Mouse (Mus musculus): ENCODE measurements around the gene B830017H08Rik. TPM values are rescaled to one million over a fixed set of nuclear protein-coding genes. Genes with fewer than 3 reads are reported as not detected.

The B830017H08Rik gene
- total and polyA plus RNA-seq, 2 experiments from 2014 or later, result 7.8 to 13.5 TPM

DNA sequence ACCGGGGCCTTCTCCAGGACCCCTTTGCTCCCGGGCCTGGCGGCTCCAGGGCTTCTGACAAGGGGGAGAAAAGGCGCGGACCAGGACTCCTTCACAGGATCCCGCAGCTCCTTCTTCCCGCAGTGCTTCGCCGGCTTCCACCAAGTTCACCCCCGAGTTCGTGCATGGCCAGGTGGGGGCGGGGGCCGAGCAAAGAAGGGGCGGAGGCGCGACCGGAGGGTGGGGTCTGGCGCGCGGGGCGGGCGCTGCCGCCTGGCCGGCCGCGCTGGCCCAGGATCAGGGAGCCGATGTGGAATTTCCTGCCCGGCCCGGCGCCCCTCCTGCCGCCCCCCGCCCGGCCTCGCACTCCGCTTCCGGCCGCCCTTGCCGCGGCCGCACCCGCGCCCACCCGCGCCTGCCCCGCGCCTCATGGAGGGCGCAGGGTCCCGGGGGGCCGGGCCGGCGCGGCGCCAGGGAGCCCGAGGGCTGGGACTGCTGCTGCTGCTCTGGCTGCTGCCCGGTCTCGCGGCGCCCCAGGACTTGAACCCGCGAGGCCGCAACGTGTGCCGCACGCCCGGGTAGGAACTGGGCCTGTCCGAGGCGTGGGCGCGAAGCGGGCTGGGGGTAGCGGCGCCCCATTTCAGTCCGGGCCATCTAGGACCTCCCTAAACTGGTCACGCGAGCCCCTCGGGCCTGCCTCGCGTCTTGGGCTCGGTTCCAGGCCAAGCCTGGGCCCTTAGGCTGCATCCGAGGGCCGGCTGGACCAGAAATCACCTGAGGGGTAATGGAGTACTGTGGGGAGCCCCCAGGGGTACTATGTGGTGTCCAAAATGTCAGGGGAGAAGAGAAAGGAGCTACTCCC, 35.7 kb upstream of the B830017H08Rik start, which contains the start of gene Scarf2:
Gene Scarf2, plus strand, starts transcription at position 312 of the 841 bp plus-strand sequence.
- no peak for TF ChIP-seq CTCF (IDR thresholded peaks at IDR 0.05)
- Histone ChIP-seq H3K36me3 (ENCODE audit: insufficient read depth, low read length) (peaks cover 4% of the 10 kb centered on the region; the same call in 1 of the 2 replicates), H3K9ac (replicated peaks; ENCODE audit: low read length, poor library complexity, severe bottlenecking) (peak within 1 kb of the TSS; percentile 52), H3K27me3 (ENCODE audit: insufficient read depth, low read length) (peaks cover 58% of the 10 kb centered on the region), H3K4me1 (ENCODE audit: insufficient read depth, low read length) (peaks cover 3% of the 10 kb centered on the region; the same call in 1 of the 2 replicates), H3K27ac (ENCODE audit: low read depth, low read length) (no peak within 1 kb of the TSS), H3K4me3 (ENCODE audit: low read depth, low read length) (peak within 1 kb of the TSS; percentile 50), H3K4me2 (ENCODE audit: low read depth, low read length, poor library complexity, severe bottlenecking) (peak within 1 kb of the TSS; percentile 97), H3K9me3 (ENCODE audit: low read length) (no peaks in the 10 kb centered on the region)
- 1% methylated on average over 67 of the region's 81 CpGs for WGBS
- DNase-seq (ENCODE audit: low spot score) (no peak), ATAC-seq (ENCODE audit: low FRiP score) (peak; percentile 27; the same call in 1 of the 2 replicates)

DNA sequence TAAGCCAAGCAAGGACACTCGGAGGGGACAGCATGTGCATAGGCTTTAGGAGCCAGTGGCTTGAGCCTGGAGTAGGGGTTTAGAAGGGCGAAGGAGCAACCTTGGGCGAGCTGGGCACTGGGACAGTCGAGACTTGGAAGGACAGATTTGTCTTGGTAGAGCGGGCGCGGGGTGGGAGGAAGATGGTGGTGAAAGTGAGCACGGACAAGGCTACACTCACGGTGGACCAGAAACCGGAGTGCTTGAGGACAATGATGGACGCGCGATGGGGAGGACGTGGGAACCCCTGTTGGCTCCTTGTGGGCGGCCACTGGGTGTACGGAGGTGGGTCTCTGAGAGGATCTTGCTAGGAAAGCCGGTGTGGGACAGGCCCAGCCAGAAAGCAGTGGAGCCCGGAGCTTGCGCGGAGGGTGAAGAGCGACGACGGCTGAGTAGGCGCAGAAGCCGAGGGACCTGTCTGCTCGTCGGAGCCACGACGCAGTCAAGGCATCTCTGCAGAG, 35.1 kb upstream of the B830017H08Rik start:
- peaks cover 64% of the 10 kb centered on the region for H3K27me3 ChIP-seq (ENCODE audit: insufficient read depth, low read length)
- H3K4me1 ChIP-seq (ENCODE audit: insufficient read depth, low read length), result peaks cover 9% of the 10 kb centered on the region
- H3K4me2 ChIP-seq (ENCODE audit: low read depth, low read length, poor library complexity, severe bottlenecking), result peak overlapping the region; percentile 97
- 0 out of 2 replicates have a peak overlapping the region, but pooled peaks have one; percentile 52 for H3K9ac ChIP-seq (replicated peaks; ENCODE audit: low read length, poor library complexity, severe bottlenecking)
- DNase-seq (ENCODE audit: low spot score), result no peak
- no peak for TF ChIP-seq CTCF (IDR thresholded peaks at IDR 0.05)
- H3K4me3 ChIP-seq (ENCODE audit: low read depth, low read length), result peak overlapping the region; percentile 50; the same call in 1 of the 2 replicates
- no peak for ATAC-seq (ENCODE audit: low FRiP score)
- 2% methylated on average over 29 of the region's 29 CpGs for WGBS
- H3K9me3 ChIP-seq (ENCODE audit: low read length), result no peaks in the 10 kb centered on the region
- H3K27ac ChIP-seq (ENCODE audit: low read depth, low read length), result no peak overlapping the region
- H3K36me3 ChIP-seq (ENCODE audit: insufficient read depth, low read length), result peaks cover 3% of the 10 kb centered on the region; the same call in 1 of the 2 replicates

DNA sequence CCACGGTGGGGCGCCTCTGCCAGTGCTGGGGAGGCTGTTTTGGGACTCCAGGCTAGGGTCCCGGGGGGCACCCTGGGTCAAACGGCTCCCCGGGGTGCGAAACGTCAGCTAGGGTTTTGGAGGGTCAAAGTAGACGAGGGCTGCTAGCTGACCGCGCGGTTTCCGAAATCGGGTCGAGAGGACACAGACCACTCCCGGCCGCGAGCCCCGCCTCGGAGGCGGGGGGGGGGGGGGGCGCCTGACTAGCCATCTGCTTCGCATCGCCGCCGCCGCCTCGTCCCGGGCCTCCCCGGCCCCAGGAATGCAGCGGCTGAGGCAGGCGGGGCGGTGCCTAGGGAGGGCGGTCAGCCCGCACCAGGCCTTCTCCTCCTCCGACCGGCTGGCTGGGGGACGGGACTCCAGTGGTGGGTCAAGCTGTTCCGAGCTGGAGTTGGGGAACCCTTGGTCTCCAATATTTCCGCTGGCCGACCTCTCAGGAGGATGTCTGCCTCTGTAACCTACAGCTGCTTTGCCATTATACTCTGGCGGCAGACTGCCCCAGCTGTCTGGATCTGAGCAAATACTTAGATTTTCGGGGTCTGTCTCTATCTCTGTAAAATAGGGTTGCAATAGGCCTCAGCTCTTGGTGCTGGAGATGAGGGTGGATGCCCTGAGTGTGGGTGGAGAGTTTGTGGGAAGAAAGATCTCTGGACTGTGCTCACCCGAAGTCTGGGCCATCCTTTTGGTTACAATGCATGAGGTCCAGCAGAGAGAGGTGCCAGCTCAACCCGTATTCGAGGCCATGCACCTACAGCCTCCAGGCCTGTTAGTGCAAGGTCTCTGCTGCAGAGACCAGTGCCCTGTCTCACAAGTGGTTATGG, 34.4 kb upstream of the B830017H08Rik start:
- ATAC-seq (ENCODE audit: low FRiP score) (no peak), DNase-seq (ENCODE audit: low spot score) (no peak)
- no peak for TF ChIP-seq CTCF (IDR thresholded peaks at IDR 0.05)
- WGBS, result 9% methylated on average over 25 of the region's 45 CpGs
- no peak overlapping the region for H3K9ac ChIP-seq (replicated peaks; ENCODE audit: low read length, poor library complexity, severe bottlenecking)
- H3K4me2 ChIP-seq (ENCODE audit: low read depth, low read length, poor library complexity, severe bottlenecking), result peak overlapping the region; percentile 97
- no peaks in the 10 kb centered on the region for H3K36me3 ChIP-seq (ENCODE audit: insufficient read depth, low read length)
- no peak overlapping the region for H3K27ac ChIP-seq (ENCODE audit: low read depth, low read length)
- H3K9me3 ChIP-seq (ENCODE audit: low read length), result no peaks in the 10 kb centered on the region
- peak overlapping the region; percentile 22; the same call in 1 of the 2 replicates for H3K4me3 ChIP-seq (ENCODE audit: low read depth, low read length)
- peaks cover 15% of the 10 kb centered on the region for H3K4me1 ChIP-seq (ENCODE audit: insufficient read depth, low read length)
- peaks cover 71% of the 10 kb centered on the region for H3K27me3 ChIP-seq (ENCODE audit: insufficient read depth, low read length)

DNA sequence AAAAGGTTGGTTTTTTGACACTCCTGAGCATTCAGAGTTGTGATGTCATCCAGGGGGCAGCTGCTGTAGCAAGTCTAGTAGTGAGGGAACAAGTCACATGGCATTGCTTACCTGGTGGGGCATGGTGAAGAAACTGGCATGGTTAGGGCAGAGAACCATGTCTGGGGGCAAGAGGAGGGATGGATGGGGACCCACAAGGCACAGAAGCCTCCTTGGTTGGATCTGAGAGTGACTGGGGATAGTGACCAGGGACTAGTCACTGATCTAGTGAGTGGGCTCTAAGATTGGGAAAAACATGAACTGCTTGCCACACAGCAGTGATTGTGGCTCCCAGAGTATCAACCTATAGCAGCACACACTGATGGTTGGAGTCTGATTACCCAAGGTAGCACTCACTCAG, 33.3 kb upstream of the B830017H08Rik start:
- no peak for ATAC-seq (ENCODE audit: low FRiP score)
- H3K4me3 ChIP-seq (ENCODE audit: low read depth, low read length), result no peak overlapping the region
- peaks cover 22% of the 10 kb centered on the region for H3K4me1 ChIP-seq (ENCODE audit: insufficient read depth, low read length)
- H3K9ac ChIP-seq (replicated peaks; ENCODE audit: low read length, poor library complexity, severe bottlenecking), result no peak overlapping the region
- no peak for TF ChIP-seq CTCF (IDR thresholded peaks at IDR 0.05)
- H3K36me3 ChIP-seq (ENCODE audit: insufficient read depth, low read length), result no peaks in the 10 kb centered on the region
- H3K4me2 ChIP-seq (ENCODE audit: low read depth, low read length, poor library complexity, severe bottlenecking), result no peak overlapping the region
- H3K27me3 ChIP-seq (ENCODE audit: insufficient read depth, low read length), result peaks cover 81% of the 10 kb centered on the region
- H3K9me3 ChIP-seq (ENCODE audit: low read length), result no peaks in the 10 kb centered on the region
- no peak overlapping the region for H3K27ac ChIP-seq (ENCODE audit: low read depth, low read length)
- no peak for DNase-seq (ENCODE audit: low spot score)

DNA sequence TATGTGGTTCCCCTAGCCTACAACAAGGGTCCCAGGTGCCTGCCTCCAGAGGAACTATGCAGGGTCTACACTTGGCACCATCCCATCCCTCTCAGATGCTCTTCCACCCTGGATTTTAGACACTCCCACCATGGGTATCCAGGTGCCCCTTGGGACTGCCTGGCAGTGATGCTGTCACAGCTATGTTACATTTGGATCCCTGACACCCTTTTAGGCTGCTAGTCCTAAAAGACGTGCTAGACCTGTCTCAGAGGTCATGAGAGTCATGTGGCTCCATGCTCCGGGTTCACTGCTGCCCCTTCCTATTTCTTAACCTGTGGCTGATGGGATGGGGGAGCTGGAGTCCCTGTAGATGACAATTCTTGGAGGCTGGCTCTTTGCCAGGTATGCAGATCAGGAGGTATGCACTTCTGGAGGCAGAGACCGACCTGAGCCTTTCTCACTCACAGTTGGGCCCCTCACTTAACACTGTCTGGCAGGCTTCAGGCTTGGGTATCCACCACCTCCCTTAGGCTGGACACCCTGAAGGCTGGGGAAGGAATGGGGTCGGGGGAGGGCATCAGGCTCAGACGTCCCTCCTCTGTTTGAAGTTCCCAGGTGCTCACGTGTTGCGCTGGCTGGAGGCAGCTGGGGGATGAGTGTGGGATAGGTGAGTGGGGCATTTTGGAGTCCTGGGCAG, 31.0 kb upstream of the B830017H08Rik start:
- H3K4me1 ChIP-seq (ENCODE audit: insufficient read depth, low read length), result peaks cover 30% of the 10 kb centered on the region
- peak overlapping the region; percentile 75 for H3K4me2 ChIP-seq (ENCODE audit: low read depth, low read length, poor library complexity, severe bottlenecking)

More for the DNA sequence above, 31.0 kb upstream of the B830017H08Rik start:
- H3K4me3 ChIP-seq (ENCODE audit: low read depth, low read length), result peak overlapping the region; percentile 41; the same call in 1 of the 2 replicates
- DNase-seq (ENCODE audit: low spot score) (no peak), ATAC-seq (ENCODE audit: low FRiP score) (no peak)
- no peak for TF ChIP-seq CTCF (IDR thresholded peaks at IDR 0.05)
- peaks cover 78% of the 10 kb centered on the region for H3K27me3 ChIP-seq (ENCODE audit: insufficient read depth, low read length)
- H3K9me3 ChIP-seq (ENCODE audit: low read length), result no peaks in the 10 kb centered on the region
- H3K9ac ChIP-seq (replicated peaks; ENCODE audit: low read length, poor library complexity, severe bottlenecking), result no peak overlapping the region
- no peak overlapping the region for H3K27ac ChIP-seq (ENCODE audit: low read depth, low read length)
- no peaks in the 10 kb centered on the region for H3K36me3 ChIP-seq (ENCODE audit: insufficient read depth, low read length)
- WGBS, result 4% methylated on average over 7 of the region's 7 CpGs

All from midbrain, postnatal 0 days (tissue).